Mouse (Mus musculus) spleen, adult 2 months (tissue): ENCODE measurements at regions not wholly inside any gene's neighbourhood (a gene's known extent, or its start where the extent isn't known, plus 50 kb on each side); places are given as distances from the start of the nearest gene placed in this dataset.

Experiments used
- DNase-seq, 2 experiments: peaks; one replicate each; pipeline versions ENCODE4 v3.0.0 to v3.0.0-alpha.2; 2012 to 2021; ENCODE audit warnings: low spot score in 2 of 2, low read depth in 1 of 2
- H3K27ac ChIP-seq: fragments of 200-500 bp; 2 replicates; pipeline ENCODE4 v1.5.1; 2012; ENCODE audit warnings: low read length, inconsistent platforms; ENCODE audit not compliant: insufficient read depth
- H3K27me3 ChIP-seq: fragments of 200-500 bp; 2 replicates; pipeline ENCODE4 v1.6.1; 2012; ENCODE audit warnings: mild to moderate bottlenecking, moderate library complexity, low read length, inconsistent platforms; ENCODE audit not compliant: control insufficient read depth, insufficient read depth
- H3K36me3 ChIP-seq: fragments of 200-500 bp; 2 replicates; pipeline ENCODE4 v1.6.1; 2012; ENCODE audit warnings: mild to moderate bottlenecking, low read length, inconsistent platforms; ENCODE audit not compliant: control insufficient read depth, insufficient read depth
- H3K4me1 ChIP-seq: fragments of 200-500 bp; 2 replicates; pipeline ENCODE4 v1.6.1; 2011; ENCODE audit warnings: inconsistent platforms; ENCODE audit not compliant: control insufficient read depth, insufficient read depth, insufficient read length
- H3K4me3 ChIP-seq: fragments of 200-500 bp; 2 replicates; pipeline ENCODE4 v1.5.1; 2011; ENCODE audit warnings: mild to moderate bottlenecking, inconsistent platforms; ENCODE audit not compliant: insufficient read depth, insufficient read length; ENCODE audit errors: extremely low read depth
- CTCF ChIP-seq: fragments of 200-500 bp; IDR thresholded peaks from 2 replicates; pipeline ENCODE4 v1.5.1; 2011; ENCODE audit warnings: mild to moderate bottlenecking, inconsistent platforms; ENCODE audit not compliant: insufficient read depth, insufficient read length, insufficient replicate concordance; ENCODE audit errors: extremely low read depth
- POLR2A ChIP-seq: fragments of 200-500 bp; IDR thresholded peaks from 2 replicates; pipeline ENCODE4 v1.6.1; 2011; ENCODE audit warnings: low read depth, low read length, inconsistent platforms
- WGBS: fragments of 180-500 bp; shearing (Covaris S2); methylation state at CpG from one replicate; pipeline ENCODE4 v1.1.7; 2018; 5-methylcytosine and 5-hydroxymethylcytosine counted together

DNA sequence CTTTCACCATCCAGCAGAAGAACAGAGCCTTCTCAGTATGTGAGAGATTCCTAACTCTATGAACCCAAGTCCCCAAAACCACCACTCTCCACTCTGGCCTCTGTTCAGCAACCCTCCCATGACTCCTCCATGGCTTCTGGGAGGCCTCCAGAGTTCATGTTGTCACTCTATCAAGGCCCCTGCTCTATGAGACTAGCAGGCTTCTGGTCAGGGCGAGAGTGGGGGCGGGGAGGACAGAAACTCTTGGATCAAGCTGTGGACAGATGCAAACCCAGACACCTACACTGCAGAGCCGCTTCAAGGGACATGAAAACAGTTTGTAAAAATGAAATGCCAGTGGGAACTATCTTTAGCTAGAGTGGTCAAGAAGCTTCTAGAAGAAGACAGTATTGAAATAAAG lies 170.2 kb downstream of the Rybp start:
- 95% methylated on average over 3 of the region's 3 CpGs for WGBS
- no peaks in the 10 kb centered on the region for H3K4me1 ChIP-seq

DNA sequence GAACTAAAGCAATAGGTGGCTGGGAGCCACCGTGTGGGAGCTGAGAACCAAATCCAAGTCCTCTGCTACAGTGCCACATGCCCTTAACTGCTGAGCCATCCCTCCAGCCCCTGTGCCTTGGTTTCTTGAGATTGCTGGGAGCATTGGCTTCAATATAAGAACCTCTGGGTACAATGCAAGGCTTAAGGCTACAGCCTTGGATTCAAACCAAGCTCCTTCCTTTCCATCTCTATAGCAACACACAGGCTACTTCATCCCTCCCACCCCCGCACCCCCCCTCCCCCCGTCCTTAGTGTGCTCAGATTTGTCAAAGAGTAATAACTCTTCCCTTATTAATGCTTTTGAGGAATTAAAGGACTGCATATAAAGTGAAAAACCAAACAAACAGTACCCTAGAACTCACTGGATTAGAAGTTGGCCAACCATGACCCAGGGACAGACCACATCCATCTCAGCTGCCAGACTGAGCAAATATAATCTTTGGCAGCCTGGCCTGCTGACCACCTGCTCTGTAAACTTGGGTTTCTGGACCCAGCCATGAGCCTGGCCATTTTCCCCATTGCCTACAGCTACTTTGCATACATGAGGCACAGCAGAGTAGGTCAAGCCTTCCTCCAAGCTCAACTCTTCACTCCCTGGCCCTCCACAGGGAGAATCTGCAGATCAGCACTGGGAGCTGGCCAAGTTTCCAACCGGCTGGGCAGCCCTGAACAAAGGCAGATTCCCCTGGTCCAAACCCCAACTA lies 173.7 kb downstream of the Rybp start:
- Histone ChIP-seq H3K4me3 (no peak overlapping the region), H3K27me3 (no peaks in the 10 kb centered on the region), H3K4me1 (no peaks in the 10 kb centered on the region; the same call in 1 of the 2 replicates), H3K36me3 (no peaks in the 10 kb centered on the region), H3K27ac (no peak overlapping the region)
- DNase-seq: no peak
- WGBS: 87% methylated on average over 4 of the region's 4 CpGs
- no peak for TF ChIP-seq POLR2A
- TF ChIP-seq CTCF: no peak

More for the DNA sequence above, 170.2 kb downstream of the Rybp start:
- Histone ChIP-seq H3K4me3 (no peak overlapping the region), H3K27ac (no peak overlapping the region), H3K27me3 (no peaks in the 10 kb centered on the region), H3K36me3 (no peaks in the 10 kb centered on the region)
- no peak for DNase-seq
- TF ChIP-seq CTCF: no peak
- no peak for TF ChIP-seq POLR2A

DNA sequence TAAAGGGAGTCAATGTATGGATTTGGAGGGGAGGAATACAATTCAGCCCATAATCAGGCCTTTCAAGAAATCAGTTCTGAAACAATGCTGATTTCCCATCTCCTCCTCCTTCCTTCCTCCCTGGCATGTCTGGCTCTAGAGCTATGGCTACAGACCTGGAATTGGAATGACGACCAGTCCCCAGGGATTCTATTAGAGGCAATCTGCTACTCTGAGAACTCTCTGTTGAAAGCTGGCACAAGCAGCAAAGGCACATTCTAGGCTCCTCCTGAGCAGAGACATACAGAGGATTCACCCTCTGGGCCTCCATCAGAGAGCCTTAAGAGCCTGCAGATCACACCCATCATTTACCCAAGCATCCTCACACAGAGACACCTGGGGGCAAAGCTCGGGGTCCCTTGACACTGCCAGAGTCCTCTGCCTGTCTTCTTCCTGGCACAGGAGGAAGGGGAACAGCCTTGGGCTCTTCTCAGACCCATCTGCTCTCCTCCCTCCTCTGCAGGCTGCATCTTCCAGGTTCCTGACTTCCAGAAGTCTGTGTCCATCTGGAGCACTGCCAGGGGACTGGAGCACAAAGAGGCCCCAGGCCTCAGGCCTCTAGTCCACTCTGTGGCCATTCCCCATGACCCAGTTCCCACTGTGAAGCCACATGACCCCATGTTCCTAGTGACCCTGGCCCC lies 176.2 kb downstream of the Rybp start:
- H3K27me3 ChIP-seq: no peaks in the 10 kb centered on the region
- 79% methylated on average over 2 of the region's 2 CpGs for WGBS
- H3K4me3 ChIP-seq: no peak overlapping the region
- no peak overlapping the region for H3K27ac ChIP-seq
- H3K4me1 ChIP-seq: no peaks in the 10 kb centered on the region; the same call in 1 of the 2 replicates
- DNase-seq: no peak
- H3K36me3 ChIP-seq: no peaks in the 10 kb centered on the region
- no peak for TF ChIP-seq POLR2A
- TF ChIP-seq CTCF: no peak

DNA sequence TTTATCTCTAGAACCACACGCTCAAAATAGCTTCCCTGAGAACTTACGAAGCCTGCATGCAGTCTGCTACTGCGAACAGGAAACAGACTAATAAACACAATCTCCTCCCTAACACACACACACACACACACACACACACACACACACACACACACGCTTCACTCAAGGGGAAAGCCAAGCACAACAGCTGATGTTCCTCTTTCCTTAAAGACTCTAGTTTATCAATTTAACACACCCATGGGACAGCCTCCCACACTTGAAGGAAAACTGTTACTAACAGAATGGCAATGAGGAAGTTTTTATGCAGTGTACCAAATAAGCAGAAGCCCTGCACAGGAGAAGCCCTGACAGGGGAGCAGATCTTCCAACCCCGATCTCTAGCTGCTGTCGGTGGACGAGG lies 177.3 kb downstream of the Rybp start:
- no peak overlapping the region for H3K27ac ChIP-seq
- no peaks in the 10 kb centered on the region for H3K27me3 ChIP-seq
- no peak overlapping the region for H3K4me3 ChIP-seq
- TF ChIP-seq POLR2A (no peak), CTCF (no peak)
- H3K4me1 ChIP-seq: no peaks in the 10 kb centered on the region; the same call in 1 of the 2 replicates
- 5% methylated on average over 7 of the region's 7 CpGs for WGBS
- peak in 1 of 2 experiments; percentile 12 for DNase-seq
- no peaks in the 10 kb centered on the region for H3K36me3 ChIP-seq

DNA sequence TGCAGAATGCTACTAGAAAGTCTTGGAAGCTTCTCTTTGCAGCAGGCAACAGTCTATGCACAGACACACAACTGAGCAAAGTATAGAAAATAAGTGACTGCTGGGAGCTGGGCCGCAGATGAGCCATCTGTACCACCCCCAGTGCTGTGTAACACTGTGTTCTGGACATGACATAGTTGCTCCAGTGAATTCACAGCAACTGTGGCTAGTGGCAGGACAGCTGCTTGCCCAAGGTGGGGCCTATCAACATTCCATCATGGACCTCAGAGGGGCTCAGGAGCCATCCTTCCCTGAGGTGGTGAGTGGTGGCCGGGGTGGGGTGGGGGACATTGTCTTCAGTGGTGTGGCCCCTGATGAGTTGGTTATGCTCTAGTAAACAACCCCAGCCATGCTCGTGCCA lies 177.9 kb downstream of the Rybp start:
- WGBS: 61% methylated on average over 3 of the region's 3 CpGs
- no peak for DNase-seq
- H3K4me3 ChIP-seq: no peak overlapping the region
- TF ChIP-seq CTCF: no peak
- TF ChIP-seq POLR2A: no peak
- no peaks in the 10 kb centered on the region for H3K36me3 ChIP-seq
- no peaks in the 10 kb centered on the region; the same call in 1 of the 2 replicates for H3K4me1 ChIP-seq
- H3K27ac ChIP-seq: no peak overlapping the region
- no peaks in the 10 kb centered on the region for H3K27me3 ChIP-seq

DNA sequence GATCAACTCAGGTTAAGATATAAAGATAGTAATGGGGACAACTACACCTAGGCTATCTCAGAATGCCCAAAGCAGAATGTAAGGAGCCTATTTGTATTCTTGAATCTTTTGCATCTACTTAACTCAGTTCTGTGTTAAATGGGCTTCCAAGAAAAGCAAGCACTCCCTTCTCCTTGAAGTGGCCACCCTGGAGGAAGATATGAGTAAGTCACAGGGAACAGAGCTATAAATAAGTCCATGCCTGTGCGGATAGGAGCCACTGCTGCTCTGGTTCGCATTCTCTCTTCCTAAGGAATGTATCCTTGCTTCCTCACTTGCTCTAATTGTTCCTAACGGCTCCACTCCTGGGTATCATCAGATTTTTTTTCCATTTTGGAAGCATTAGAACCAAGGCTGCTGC lies 179.8 kb downstream of the Rybp start:
- H3K27ac ChIP-seq: no peak overlapping the region
- no peaks in the 10 kb centered on the region for H3K36me3 ChIP-seq
- no peak overlapping the region for H3K4me3 ChIP-seq
- WGBS: 96% methylated on average over 3 of the region's 3 CpGs
- H3K27me3 ChIP-seq: no peaks in the 10 kb centered on the region
- H3K4me1 ChIP-seq: no peaks in the 10 kb centered on the region; the same call in 1 of the 2 replicates
- TF ChIP-seq POLR2A (no peak), CTCF (no peak)
- DNase-seq: no peak

DNA sequence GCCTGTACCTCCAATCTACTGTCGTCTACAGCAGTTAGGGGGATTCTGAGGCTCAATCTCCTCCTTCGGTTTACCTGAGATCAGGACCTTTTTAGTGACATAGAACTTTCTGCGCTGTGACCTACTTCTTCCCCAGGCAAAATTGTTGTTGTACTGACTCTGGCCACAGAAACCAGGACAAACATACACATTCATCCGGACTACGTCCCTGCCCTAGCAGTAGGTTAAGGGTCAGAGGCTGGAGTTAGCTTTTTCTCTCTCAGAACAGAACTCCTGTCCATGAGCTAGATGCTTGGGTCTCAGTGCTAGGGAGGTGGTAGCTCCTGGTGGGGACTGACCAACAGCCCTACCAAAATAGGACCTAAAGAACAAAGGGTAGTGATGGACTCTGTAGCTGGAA lies 180.2 kb downstream of the Rybp start:
- WGBS: 93% methylated on average over 5 of the region's 5 CpGs
- H3K36me3 ChIP-seq: no peaks in the 10 kb centered on the region

More for the DNA sequence above, 180.2 kb downstream of the Rybp start:
- no peak overlapping the region for H3K4me3 ChIP-seq
- H3K27ac ChIP-seq: no peak overlapping the region
- DNase-seq: no peak
- TF ChIP-seq CTCF: no peak
- no peak for TF ChIP-seq POLR2A
- H3K4me1 ChIP-seq: no peaks in the 10 kb centered on the region; the same call in 1 of the 2 replicates
- H3K27me3 ChIP-seq: no peaks in the 10 kb centered on the region
